Mouse (Mus musculus) heart, embryonic 11.5 days (tissue): ENCODE results near the gene Zswim1. TPM values are rescaled to one million over a fixed set of nuclear protein-coding genes. Genes with fewer than 3 reads are reported as not detected.

Experiments used
- ATAC-seq: fragments of 200-750 bp; cut with Nextera tagmentation; replicated peaks from 2 replicates; pipeline ENCODE4 v1.8.0; 2017; ENCODE audit warnings: moderate library complexity; ENCODE audit not compliant: insufficient number of reproducible peaks, low FRiP score, low TSS enrichment
- H3K27ac ChIP-seq: fragments of 300-500 bp; sonication (generic); 2 replicates; pipeline ENCODE4 v1.5.1; 2014; ENCODE audit warnings: mild to moderate bottlenecking, low read depth, low read length
- H3K27me3 ChIP-seq: fragments of 300-500 bp; sonication (generic); 2 replicates; pipeline ENCODE4 v1.6.1; 2014; ENCODE audit warnings: mild to moderate bottlenecking, low read length, mixed read lengths; ENCODE audit not compliant: control insufficient read depth, insufficient read depth
- H3K36me3 ChIP-seq: fragments of 300-500 bp; sonication (generic); 2 replicates; pipeline ENCODE4 v1.6.1; 2014; ENCODE audit warnings: mild to moderate bottlenecking, low read length, moderate library complexity, mixed read lengths; ENCODE audit not compliant: control insufficient read depth, insufficient read depth
- H3K4me1 ChIP-seq: fragments of 300-500 bp; sonication (generic); 2 replicates; pipeline ENCODE4 v1.6.1; 2014; ENCODE audit warnings: low read length; ENCODE audit not compliant: control insufficient read depth, insufficient read depth
- H3K4me2 ChIP-seq: fragments of 300-500 bp; sonication (generic); 2 replicates; pipeline ENCODE4 v1.6.1; 2014; ENCODE audit warnings: mild to moderate bottlenecking, moderate library complexity
- H3K4me3 ChIP-seq: fragments of 300-500 bp; sonication (generic); 2 replicates; pipeline ENCODE4 v1.5.1; 2014; ENCODE audit warnings: low read depth, low read length
- H3K9ac ChIP-seq: fragments of 300-500 bp; sonication (generic); 2 replicates; pipeline ENCODE4 v1.6.1; 2014; ENCODE audit warnings: mild to moderate bottlenecking, low read depth, low read length, moderate library complexity
- H3K9me3 ChIP-seq: fragments of 300-500 bp; sonication (generic); replicated peaks from 2 replicates; pipeline ENCODE4 v1.6.1; 2016; ENCODE audit warnings: low read length; ENCODE audit not compliant: control insufficient read depth
- WGBS: fragments of 180-500 bp; shearing (Covaris S2); extraction: QIAGEN DNeasy Blood & Tissue Kit; methylation state at CpG from one replicate; pipeline ENCODE4 v1.1.7; 2014; ENCODE audit not compliant: insufficient replicate concordance; 5-methylcytosine and 5-hydroxymethylcytosine counted together
- polyA plus RNA-seq: library from polyadenylated mRNA; unstranded; fragments of >200 nt; fragmentation: Nextera tagmentation; extraction: Ambion mirVana; gene quantifications from 2 replicates; pipeline ENCODE4 v1.2.1, GENCODE M21; 2014

Gene Zswim1
- polyA plus RNA-seq, 1 experiment from 2014 or later = 11.4 TPM

- 75% methylated on average over 8 of the region's 8 CpGs for WGBS
- Histone ChIP-seq H3K4me2 (no peak within 1 kb of the TSS), H3K9ac (no peak within 1 kb of the TSS), H3K36me3 (no peaks in the 10 kb centered on the region), H3K27me3 (peaks cover 7% of the 10 kb centered on the region), H3K9me3 (no peaks in the 10 kb centered on the region), H3K4me1 (peaks cover under 1% of the 10 kb centered on the region; the same call in 1 of the 2 replicates), H3K27ac (no peak within 1 kb of the TSS), H3K4me3 (no peak within 1 kb of the TSS)
- no peak for ATAC-seq
These were observed 42.9 kb upstream of the Zswim1 start, which contains the start of gene Tnnc2 for GRCm38 (mm10) chr2:164779481-164780086. TSS of gene Tnnc2 (minus strand) at chr2:164779967.

GRCm38 (mm10) chr2:164781876-164782275, 40.6 kb upstream of the Zswim1 start:
- H3K9ac ChIP-seq = no peak overlapping the region
- H3K36me3 ChIP-seq = no peaks in the 10 kb centered on the region
- H3K9me3 ChIP-seq = no peaks in the 10 kb centered on the region
- H3K4me2 ChIP-seq = no peak overlapping the region
- no peak for ATAC-seq
- no peak overlapping the region for H3K4me3 ChIP-seq
- H3K27me3 ChIP-seq = peaks cover 6% of the 10 kb centered on the region; the same call in 1 of the 2 replicates
- peaks cover 8% of the 10 kb centered on the region for H3K4me1 ChIP-seq
- H3K27ac ChIP-seq = no peak overlapping the region
- WGBS = 66% methylated on average over 4 of the region's 4 CpGs

- 70% methylated on average over 7 of the region's 7 CpGs for WGBS
- H3K9ac ChIP-seq = no peak overlapping the region
- H3K36me3 ChIP-seq = no peaks in the 10 kb centered on the region
- H3K4me2 ChIP-seq = no peak overlapping the region
- ATAC-seq = no peak
- H3K27ac ChIP-seq = no peak overlapping the region
- no peaks in the 10 kb centered on the region for H3K27me3 ChIP-seq
- no peak overlapping the region for H3K4me3 ChIP-seq
- H3K9me3 ChIP-seq = no peaks in the 10 kb centered on the region
- peaks cover 18% of the 10 kb centered on the region for H3K4me1 ChIP-seq
These were observed 38.4 kb upstream of the Zswim1 start for GRCm38 (mm10) chr2:164783926-164784581.

- H3K9ac ChIP-seq = peak overlapping the region; percentile 79
- peaks cover 18% of the 10 kb centered on the region for H3K4me1 ChIP-seq
- WGBS = 13% methylated on average over 7 of the region's 7 CpGs
- no peaks in the 10 kb centered on the region for H3K9me3 ChIP-seq
- no peaks in the 10 kb centered on the region for H3K36me3 ChIP-seq
- H3K27ac ChIP-seq = peak overlapping the region; percentile 86
- H3K4me3 ChIP-seq = peak overlapping the region; percentile 59
- ATAC-seq = no peak
- peak overlapping the region; percentile 71 for H3K4me2 ChIP-seq
- no peaks in the 10 kb centered on the region for H3K27me3 ChIP-seq
These were observed 37.5 kb upstream of the Zswim1 start for GRCm38 (mm10) chr2:164784869-164785420.

GRCm38 (mm10) chr2:164785481-164786387, 36.8 kb upstream of the Zswim1 start, which contains the start of gene Snx21:
TSS of gene Snx21 (plus strand) at chr2:164785823.
- peak within 1 kb of the TSS; percentile 71 for H3K4me2 ChIP-seq
- H3K9ac ChIP-seq = peak within 1 kb of the TSS; percentile 79
- under 1% methylated on average over 81 of the region's 89 CpGs for WGBS
- H3K36me3 ChIP-seq = no peaks in the 10 kb centered on the region
- peaks cover 18% of the 10 kb centered on the region for H3K4me1 ChIP-seq
- H3K27ac ChIP-seq = peak within 1 kb of the TSS; percentile 86
- peak within 1 kb of the TSS; percentile 59 for H3K4me3 ChIP-seq
- ATAC-seq = peak; percentile 90
- H3K9me3 ChIP-seq = no peaks in the 10 kb centered on the region
- no peaks in the 10 kb centered on the region for H3K27me3 ChIP-seq

- peak overlapping the region; percentile 79 for H3K9ac ChIP-seq
- no peaks in the 10 kb centered on the region for H3K36me3 ChIP-seq
- 7% methylated on average over 15 of the region's 15 CpGs for WGBS
- H3K4me2 ChIP-seq = peak overlapping the region; percentile 71
- H3K4me3 ChIP-seq = peak overlapping the region; percentile 59
- H3K4me1 ChIP-seq = peaks cover 18% of the 10 kb centered on the region
- no peak for ATAC-seq
- no peaks in the 10 kb centered on the region for H3K27me3 ChIP-seq
- peak overlapping the region; percentile 86 for H3K27ac ChIP-seq
- no peaks in the 10 kb centered on the region for H3K9me3 ChIP-seq
These were observed 36.0 kb upstream of the Zswim1 start for GRCm38 (mm10) chr2:164786388-164786885.

- WGBS = 82% methylated on average over 3 of the region's 3 CpGs
These were observed 35.5 kb upstream of the Zswim1 start for GRCm38 (mm10) chr2:164787032-164787431.

GRCm38 (mm10) chr2:164787779-164788178, 34.7 kb upstream of the Zswim1 start:
- ATAC-seq = no peak
- Histone ChIP-seq H3K27me3 (no peaks in the 10 kb centered on the region), H3K4me3 (no peak overlapping the region), H3K36me3 (peaks cover 4% of the 10 kb centered on the region; the same call in 1 of the 2 replicates), H3K27ac (no peak overlapping the region), H3K4me2 (no peak overlapping the region), H3K9me3 (no peaks in the 10 kb centered on the region), H3K9ac (no peak overlapping the region), H3K4me1 (peaks cover 18% of the 10 kb centered on the region)
- WGBS = 87% methylated on average over 10 of the region's 10 CpGs

More at GRCm38 (mm10) chr2:164787032-164787431, 35.5 kb upstream of the Zswim1 start:
- Histone ChIP-seq H3K4me1 (peaks cover 18% of the 10 kb centered on the region), H3K4me3 (peak overlapping the region; percentile 59), H3K9me3 (no peaks in the 10 kb centered on the region), H3K27ac (no peak overlapping the region), H3K27me3 (no peaks in the 10 kb centered on the region), H3K36me3 (peaks cover 1% of the 10 kb centered on the region; the same call in 1 of the 2 replicates), H3K9ac (peak overlapping the region; percentile 79), H3K4me2 (peak overlapping the region; percentile 71)
- no peak for ATAC-seq
